Mouse (Mus musculus): ENCODE data around the gene Smug1.

Smug1 gene

GRCm38 (mm10) chr15:103145635-103146299 lies 21.1 kb downstream of the Smug1 start:
- no peak for DNase-seq (ENCODE audit: low read depth)

DNA sequence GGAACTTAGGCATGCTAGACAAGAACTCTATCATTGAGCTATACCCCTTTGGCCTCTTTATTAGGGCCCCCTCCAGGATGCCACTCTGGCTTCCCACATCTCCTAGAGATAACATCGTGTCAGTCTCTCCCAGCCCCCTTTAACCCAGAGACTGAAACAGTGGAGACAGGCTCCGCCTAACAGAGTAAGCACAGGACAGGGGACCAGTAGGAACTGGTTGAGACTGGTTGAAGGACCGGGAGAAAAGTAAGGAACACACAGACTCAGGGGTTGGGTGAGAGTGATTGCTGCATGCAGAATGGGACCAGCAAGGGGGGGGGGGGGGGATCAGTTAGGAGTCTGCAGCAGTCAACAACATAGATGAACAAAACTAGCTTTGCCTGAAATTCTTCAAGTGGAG lies 22.7 kb downstream of the Smug1 start:
- DNase-seq (ENCODE audit: low read depth) = no peak

- DNase-seq (ENCODE audit: low read depth) = no peak
Observed at GRCm38 (mm10) chr15:103135431-103135947, 31.4 kb downstream of the Smug1 start.

GRCm38 (mm10) chr15:103134277-103135086 lies 32.4 kb downstream of the Smug1 start:
- DNase-seq (ENCODE audit: low read depth) = no peak

DNA sequence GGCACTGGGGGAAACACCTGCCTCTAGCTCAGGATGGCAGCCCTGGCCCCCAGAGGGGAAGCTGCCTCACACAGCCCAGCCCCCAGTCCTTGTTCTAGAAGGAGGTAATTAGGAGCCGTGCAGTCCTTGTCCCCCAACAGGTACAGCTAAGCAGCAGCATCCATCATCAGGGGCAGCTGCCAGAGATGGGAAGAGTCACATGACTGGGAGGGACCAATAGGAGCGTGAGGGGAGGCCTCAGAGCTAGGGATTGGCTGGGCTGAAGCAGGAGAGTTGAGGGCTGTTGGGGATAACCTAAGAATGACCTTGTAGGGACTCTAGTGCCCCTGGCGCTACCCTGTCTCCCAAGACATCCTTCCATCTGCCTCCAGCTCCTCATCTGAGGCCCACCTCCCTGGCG lies 33.1 kb downstream of the Smug1 start:
- no peak for DNase-seq (ENCODE audit: low read depth)

DNA sequence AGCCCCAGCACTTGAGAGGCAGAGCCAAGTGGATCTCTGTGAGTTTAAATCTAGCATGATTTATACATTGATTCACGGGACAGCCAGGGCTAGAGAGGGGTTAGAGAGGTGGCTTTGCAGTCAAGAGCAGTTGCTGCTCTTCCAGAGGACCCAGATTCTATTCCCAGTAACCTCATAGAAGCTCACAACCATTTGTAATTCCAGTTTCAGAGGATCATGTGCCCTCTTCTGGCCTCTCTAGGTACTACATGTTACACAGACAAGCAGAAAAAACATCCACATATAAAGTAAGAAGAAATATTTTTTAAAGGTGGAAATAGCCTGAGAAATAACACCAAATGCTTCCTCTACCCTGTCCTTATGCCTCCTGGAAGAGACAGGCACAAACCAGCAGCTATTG lies 36.2 kb downstream of the Smug1 start:
- DNase-seq (ENCODE audit: low read depth) = peak; percentile 30

- DNase-seq (ENCODE audit: low read depth) = no peak
Observed at GRCm38 (mm10) chr15:103129289-103129688, 37.6 kb downstream of the Smug1 start.

- no peak for DNase-seq (ENCODE audit: low read depth)
Observed at GRCm38 (mm10) chr15:103128056-103128833, 38.6 kb downstream of the Smug1 start.

DNA sequence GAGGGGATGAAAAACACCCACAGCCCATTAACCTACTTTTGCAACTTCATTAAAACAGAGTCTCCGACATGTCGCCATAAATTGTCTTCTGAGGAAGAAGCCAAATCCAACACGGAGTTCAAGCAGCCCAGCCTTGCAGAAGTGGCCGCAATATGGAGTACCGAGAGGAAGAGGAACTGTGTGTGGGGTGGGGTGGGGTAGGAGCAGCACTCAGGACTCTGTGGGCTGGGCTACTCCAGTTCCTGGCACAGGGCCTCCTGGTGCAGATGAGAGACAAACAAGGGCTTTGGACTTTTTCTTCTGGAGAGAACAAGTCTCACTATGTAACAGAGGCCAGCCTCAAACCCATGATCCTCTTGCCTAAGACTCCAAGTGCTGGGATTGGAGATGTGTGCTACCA lies 40.9 kb downstream of the Smug1 start:
- no peak for DNase-seq (ENCODE audit: low read depth)

- DNase-seq (ENCODE audit: low read depth) = no peak
Observed at GRCm38 (mm10) chr15:103124254-103124653, 42.6 kb downstream of the Smug1 start.

DNA sequence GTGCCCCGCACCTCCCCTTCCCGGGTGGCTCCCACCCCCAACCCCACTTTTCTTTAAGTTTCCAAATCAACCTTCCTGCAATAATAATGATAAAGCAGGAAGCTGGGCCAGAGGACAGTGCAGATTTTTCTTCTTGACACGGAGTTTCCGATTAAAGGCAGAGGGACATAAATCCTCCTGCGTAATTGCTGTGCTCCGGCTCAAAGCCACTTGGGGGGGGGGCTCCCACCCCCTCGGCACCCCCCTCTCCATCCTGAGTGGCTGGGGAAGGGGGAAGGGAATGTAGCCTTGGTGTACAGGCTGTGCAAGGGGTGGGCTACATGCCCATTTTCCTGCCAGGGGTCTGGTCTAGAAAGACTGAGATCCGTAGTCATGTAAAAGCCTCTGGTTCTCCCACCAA lies 43.5 kb downstream of the Smug1 start:
- DNase-seq (ENCODE audit: low read depth) = no peak

- DNase-seq (ENCODE audit: low read depth) = no peak
Observed at GRCm38 (mm10) chr15:103122372-103122771, 44.5 kb downstream of the Smug1 start.

GRCm38 (mm10) chr15:103121416-103121815 lies 45.5 kb downstream of the Smug1 start:
- DNase-seq (ENCODE audit: low read depth) = no peak

- no peak for DNase-seq (ENCODE audit: low read depth)
Observed at GRCm38 (mm10) chr15:103120594-103120993, 46.3 kb downstream of the Smug1 start.

GRCm38 (mm10) chr15:103115726-103116125 lies 51.2 kb downstream of the Smug1 start:
- DNase-seq (ENCODE audit: low read depth) = no peak

DNA sequence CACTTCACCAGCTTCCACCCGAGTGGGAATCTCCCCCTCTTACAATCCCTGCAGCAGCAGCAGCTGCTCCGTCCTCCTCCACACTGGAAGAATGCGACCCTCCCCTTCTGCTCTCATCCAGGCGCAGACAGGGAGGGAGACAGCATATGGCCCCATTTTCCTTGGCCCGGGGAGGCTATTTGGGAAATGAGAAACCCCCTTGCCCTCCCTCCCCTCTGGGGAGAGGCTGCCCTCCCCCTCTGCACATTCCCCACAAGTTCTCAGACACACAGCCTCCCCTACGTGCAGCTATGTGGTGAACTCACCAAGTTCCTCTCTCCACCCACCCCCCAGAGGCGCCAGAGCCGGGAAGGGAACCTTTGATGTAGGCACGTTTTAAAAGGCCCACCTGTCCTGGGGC lies 51.6 kb downstream of the Smug1 start:
- DNase-seq (ENCODE audit: low read depth) = no peak

- no peak for DNase-seq (ENCODE audit: low read depth)
Observed at GRCm38 (mm10) chr15:103113077-103113476, 53.8 kb downstream of the Smug1 start.

DNA sequence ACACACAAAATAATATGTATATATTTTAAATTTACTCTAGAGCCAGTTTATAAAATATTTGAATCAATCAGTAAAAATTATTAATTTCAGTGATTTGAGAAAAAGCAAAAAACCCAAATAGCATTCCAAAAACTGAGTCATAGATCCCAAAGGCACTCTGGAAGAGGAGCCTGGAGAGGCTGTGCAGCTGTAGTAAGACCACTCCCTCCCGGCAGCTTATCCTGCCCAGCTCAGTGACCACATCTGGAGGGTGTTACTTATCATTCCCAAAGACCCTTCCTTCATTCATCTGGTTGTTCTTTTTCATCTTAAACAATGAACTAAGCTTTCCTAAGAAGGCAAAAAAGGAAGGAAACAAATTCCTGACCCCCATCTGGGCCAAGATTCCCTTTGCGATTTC lies 54.6 kb downstream of the Smug1 start:
- no peak for DNase-seq (ENCODE audit: low read depth)

DNA sequence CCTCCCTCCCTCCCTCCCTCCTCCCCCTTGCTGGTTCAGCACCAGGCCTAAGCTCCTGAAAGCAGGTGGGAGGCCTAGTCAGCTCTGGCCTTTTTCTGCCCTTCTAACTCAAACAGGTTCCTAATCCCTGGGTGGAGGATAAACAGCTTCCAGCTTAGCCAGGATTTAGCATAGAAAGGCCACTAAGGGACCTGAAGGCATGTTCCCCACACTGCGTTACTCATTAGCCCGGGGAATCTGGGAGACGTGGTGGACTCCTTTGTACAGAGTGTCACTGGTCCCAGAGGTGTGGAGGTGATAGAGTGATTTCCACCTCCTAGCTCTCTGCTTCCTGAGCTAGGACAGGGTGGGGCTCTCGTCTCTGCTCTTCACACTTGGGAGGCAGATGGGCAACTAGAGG lies 57.0 kb downstream of the Smug1 start:
- no peak for DNase-seq (ENCODE audit: low read depth)

- no peak for DNase-seq (ENCODE audit: low read depth)
Observed at GRCm38 (mm10) chr15:103108066-103108676, 58.7 kb downstream of the Smug1 start.

GRCm38 (mm10) chr15:103106201-103106600 lies 60.7 kb downstream of the Smug1 start:
- no peak for DNase-seq (ENCODE audit: low read depth)

Data from c-Kit-positive CD71-negative TER-119-negative erythroid progenitor cells, embryonic 14.5 days (primary cell).